Mouse (Mus musculus) right cerebral cortex, postnatal 14 days (tissue): ENCODE data around the gene Spint5.
A peak's percentile ranks its signal among the peaks of the same experiment; 100 is the strongest.

Experiments used
- DNase-seq: peaks from one replicate; pipeline ENCODE4 v3.0.0; 2022

Spint5 gene

DNA sequence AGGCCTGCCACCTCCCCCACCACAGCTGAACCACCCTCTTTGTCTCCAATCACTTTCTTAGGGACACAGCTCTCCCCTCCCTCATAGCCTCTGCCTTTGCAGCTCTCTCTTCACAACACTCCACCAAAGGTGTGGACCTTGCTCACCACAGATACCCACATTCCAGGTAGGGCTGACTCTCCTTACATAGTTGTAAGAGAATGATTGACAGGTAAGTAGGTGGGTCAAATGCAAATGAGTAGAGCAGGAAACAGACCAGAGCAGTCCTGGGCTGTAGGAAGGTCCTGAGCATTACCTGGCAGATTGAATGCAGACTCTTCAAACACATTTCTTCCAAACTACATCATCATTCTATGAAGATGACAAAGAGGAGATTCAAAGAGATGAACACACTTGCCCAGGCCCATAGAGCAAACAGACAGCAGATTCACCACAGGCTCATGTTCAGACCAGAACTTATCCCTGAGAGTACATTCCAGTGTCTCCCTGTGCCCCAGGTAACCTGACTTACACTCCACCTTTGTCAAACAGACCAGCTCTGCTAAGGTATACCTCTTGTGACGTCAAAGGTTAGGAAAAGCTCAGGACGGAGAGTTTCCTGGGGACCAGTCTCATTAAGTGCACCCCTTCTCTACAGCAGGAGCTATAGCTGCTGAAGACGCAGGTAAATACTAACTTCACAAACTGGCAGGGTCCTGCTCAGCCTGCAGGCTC lies 22.4 kb downstream of the Spint5 start:
- DNase-seq = no peak

- DNase-seq = no peak
These were observed 24.8 kb downstream of the Spint5 start for GRCm38 (mm10) chr2:164739876-164740275.

DNA sequence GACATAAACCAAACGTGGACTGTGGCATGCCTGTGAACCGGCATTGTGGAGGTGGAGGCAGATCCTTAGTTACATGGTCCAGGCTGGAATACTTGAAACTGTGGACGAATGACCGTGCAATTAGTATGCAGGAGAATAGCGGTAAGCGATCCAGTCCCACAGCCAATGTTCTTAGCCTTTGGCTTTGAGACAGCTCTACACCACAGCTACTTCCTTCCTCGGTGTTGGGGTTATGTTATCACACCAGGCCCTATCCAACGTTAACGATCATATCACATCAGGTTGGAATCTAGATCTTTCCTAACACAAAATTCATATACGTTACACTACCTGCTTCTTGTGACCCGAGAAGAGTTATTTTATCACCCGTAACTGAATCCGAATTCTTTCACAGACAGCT lies 29.9 kb downstream of the Spint5 start:
- DNase-seq = no peak

- DNase-seq = peak; percentile 97
These were observed 30.9 kb downstream of the Spint5 start, which contains the start of the genes Wfdc3 and Dnttip1 for GRCm38 (mm10) chr2:164745843-164746479. Gene Wfdc3 (minus strand): TSS chr2:164745931. Gene Dnttip1 (plus strand): TSS chr2:164745983.

DNA sequence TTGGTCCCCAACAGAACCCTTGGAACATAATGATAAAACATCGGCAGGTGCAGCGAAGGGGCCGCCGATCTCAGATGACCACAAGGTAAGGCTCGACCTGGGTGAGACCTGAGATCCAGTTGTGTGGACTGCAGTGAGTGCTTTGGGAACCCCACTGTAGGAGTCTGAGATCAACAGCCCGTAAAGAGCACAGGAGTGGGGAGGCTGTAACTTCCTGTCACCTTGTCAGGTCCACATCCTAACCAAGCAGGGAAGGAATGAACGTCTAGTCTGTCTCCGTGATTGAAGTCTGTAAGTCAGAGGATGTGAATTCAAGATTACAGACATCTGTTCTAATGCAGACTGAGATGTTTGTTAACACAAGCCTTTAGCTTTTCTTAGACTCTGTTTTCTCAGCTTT lies 31.6 kb downstream of the Spint5 start:
- DNase-seq = no peak

- DNase-seq = no peak
These were observed 33.1 kb downstream of the Spint5 start for GRCm38 (mm10) chr2:164748191-164748590.

GRCm38 (mm10) chr2:164748991-164749390 lies 33.9 kb downstream of the Spint5 start:
- no peak for DNase-seq

DNA sequence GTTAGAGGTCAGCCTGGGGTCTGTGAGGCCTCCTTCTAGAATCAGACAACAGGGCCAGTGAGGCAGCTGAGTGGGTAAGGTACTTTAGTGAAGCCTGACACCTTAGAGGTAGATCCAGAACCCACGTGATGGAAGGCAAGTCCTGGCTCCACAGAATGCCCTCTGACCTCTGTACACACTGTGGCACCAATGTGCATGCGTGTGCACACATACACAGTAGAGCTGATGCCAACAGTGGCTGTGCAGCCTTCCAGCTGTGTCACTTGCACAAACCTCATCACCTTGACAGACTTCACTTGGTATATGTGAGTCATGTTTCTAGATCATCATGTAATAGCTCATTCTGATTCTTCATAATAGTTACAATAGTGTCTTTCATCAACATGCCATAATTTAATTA lies 37.3 kb downstream of the Spint5 start:
- DNase-seq = no peak

DNA sequence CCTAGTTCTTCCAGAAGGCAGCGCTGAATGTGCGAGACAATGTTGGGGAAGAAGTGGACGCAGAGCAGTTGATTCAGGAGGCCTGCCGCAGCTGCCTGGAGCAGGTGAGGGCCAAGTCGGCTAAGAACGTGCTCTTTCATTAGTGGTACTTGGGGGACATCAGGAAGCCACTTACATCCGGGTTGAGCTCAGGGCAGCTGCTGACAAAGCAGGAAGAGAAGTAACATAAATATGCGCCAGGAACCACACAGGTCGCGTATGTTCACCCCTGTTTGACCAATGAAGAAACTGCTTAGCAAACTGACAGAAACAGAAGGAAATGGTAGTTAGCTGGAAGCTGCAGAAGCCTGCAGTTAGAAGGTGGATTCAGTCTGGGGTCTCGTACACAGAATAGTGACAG lies 39.0 kb downstream of the Spint5 start:
- DNase-seq = no peak

GRCm38 (mm10) chr2:164754800-164755199 lies 39.7 kb downstream of the Spint5 start:
- DNase-seq = no peak

DNA sequence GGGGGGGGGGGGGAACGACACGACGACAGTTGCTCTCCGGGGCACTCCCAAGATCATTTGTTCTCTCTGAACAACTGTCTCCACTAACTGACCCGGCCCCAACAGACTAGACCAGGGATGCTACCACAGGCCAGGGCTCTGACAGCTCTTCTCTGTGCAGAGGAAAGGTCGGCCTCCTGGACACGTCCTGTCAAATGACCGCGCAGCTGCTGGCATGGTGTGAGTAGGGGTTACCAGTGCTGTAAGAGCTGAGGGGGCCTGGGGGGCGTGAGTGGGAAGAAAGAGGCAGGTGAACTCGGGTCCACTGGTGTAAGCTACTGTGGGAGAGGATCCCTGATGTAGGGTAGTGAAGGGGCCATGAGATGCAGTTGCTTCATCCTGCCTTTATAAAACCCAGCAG lies 42.7 kb downstream of the Spint5 start:
- no peak for DNase-seq

DNA sequence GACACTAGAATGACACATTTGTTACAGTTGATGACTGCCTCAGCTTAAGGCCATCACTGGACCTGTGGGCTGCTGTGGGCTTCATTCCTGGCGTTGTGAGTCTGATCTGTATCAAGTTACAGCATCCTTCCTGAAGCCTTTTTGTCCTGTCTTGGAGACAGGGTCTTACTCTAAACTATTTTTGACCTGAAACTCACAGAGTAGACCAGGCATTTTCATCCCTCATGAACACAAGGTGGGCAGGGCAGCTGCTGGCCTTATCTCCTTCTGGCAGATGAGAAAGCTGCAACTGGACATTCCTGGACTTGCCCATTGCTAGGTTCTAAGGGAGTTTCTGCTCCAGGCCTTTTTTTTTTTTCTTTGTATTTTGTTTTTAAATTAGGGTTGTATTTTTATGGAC lies 43.6 kb downstream of the Spint5 start:
- DNase-seq = no peak

GRCm38 (mm10) chr2:164760059-164760833 lies 45.1 kb downstream of the Spint5 start:
- no peak for DNase-seq

DNA sequence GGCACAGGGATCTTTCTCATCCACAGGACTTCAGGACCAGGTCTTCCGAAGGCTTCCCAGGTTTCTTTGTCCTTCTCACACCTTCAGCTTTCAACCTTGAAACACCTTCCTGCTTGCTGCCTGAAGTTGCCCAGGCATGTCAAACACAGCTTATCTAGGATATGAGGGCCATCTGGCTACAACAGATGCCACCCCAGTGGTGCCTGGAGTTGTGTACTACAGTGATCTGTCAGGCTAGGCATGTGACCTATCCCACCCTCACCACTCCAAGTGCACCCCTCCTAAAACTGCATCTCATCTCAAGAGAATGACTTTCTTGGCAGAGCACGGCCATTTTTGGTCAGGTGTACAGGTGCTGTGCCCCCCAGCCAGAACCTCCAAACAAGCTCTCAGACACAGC lies 46.4 kb downstream of the Spint5 start:
- DNase-seq = no peak

- no peak for DNase-seq
These were observed 46.9 kb downstream of the Spint5 start for GRCm38 (mm10) chr2:164761971-164762370.

GRCm38 (mm10) chr2:164762593-164762992 lies 47.5 kb downstream of the Spint5 start:
- DNase-seq = no peak

DNA sequence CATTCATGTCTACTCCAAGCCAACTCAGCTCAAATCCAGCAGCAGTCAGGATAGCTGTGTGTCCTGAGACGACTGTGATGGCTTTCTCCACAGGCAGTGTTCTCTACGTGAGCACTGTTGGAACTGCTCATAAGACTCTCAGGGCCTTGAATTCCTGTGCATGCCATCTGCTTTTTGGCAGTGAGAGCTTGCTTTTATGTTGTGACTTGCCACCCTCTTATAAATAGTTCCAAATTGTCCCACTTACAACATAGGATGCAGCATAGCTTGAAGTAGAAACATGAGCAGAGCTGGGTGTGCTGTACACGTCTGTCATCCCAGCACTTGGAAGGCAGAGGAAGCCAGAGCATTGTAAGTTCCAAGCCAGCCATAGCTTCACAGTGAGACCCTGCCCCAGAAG lies 50.7 kb downstream of the Spint5 start:
- DNase-seq = no peak
